Mouse (Mus musculus): Measurements from ENCODE around the gene Rela. TPM values are rescaled to one million over a fixed set of nuclear protein-coding genes. Genes with fewer than 3 reads are reported as not detected.
"Not testable (repeated sequence)": the region's sequence is repeated elsewhere in the genome, so short reads cannot be mapped to it uniquely, and the experiment has no call there.

The Rela gene
- polyA plus RNA-seq, 1 experiment from 2014 or later, result 49.2 TPM

- H3K9me3 ChIP-seq (ENCODE audit: control insufficient read depth, low read length), result no peaks in the 10 kb centered on the region
- H3K27me3 ChIP-seq (replicated peaks; ENCODE audit: control insufficient read depth, insufficient read depth, low read length), result no peaks in the 10 kb centered on the region
- no peak overlapping the region for H3K27ac ChIP-seq (replicated peaks; ENCODE audit: low read depth, low read length)
- H3K9ac ChIP-seq (ENCODE audit: low read depth, low read length), result no peak overlapping the region
- no peak for DNase-seq (ENCODE audit: low spot score)
- H3K4me2 ChIP-seq (ENCODE audit: low read depth, low read length), result no peak overlapping the region
- 0 out of 2 replicates have a peak, but pooled peaks cover 3% of the 10 kb centered on the region for H3K4me1 ChIP-seq (ENCODE audit: control insufficient read depth, insufficient read depth, low read length)
- WGBS, result 92% methylated on average over 18 of the region's 18 CpGs
- no peak for ATAC-seq (ENCODE audit: low read depth)
- H3K4me3 ChIP-seq (ENCODE audit: low read depth, low read length), result no peak overlapping the region
- peaks cover 68% of the 10 kb centered on the region for H3K36me3 ChIP-seq (ENCODE audit: control insufficient read depth, insufficient read depth, low read length)
These were observed 29.1 kb downstream of the Rela start for GRCm38 (mm10) chr19:5666386-5666785.

- Histone ChIP-seq H3K27me3 (replicated peaks; ENCODE audit: control insufficient read depth, insufficient read depth, low read length) (no peaks in the 10 kb centered on the region), H3K36me3 (ENCODE audit: control insufficient read depth, insufficient read depth, low read length) (peaks cover 87% of the 10 kb centered on the region), H3K27ac (replicated peaks; ENCODE audit: low read depth, low read length) (no peak overlapping the region), H3K9ac (ENCODE audit: low read depth, low read length) (no peak overlapping the region), H3K4me2 (ENCODE audit: low read depth, low read length) (no peak overlapping the region), H3K9me3 (ENCODE audit: control insufficient read depth, low read length) (no peaks in the 10 kb centered on the region), H3K4me1 (ENCODE audit: control insufficient read depth, insufficient read depth, low read length) (0 out of 2 replicates have a peak, but pooled peaks cover 3% of the 10 kb centered on the region), H3K4me3 (ENCODE audit: low read depth, low read length) (no peak overlapping the region)
- ATAC-seq (ENCODE audit: low read depth) (no peak), DNase-seq (ENCODE audit: low spot score) (no peak)
- WGBS, result 83% methylated on average over 4 of the region's 4 CpGs
These were observed 31.1 kb downstream of the Rela start for GRCm38 (mm10) chr19:5668372-5668771.

GRCm38 (mm10) chr19:5680432-5680831 is 43.1 kb downstream of the Rela start:
- no peak overlapping the region for H3K27ac ChIP-seq (replicated peaks; ENCODE audit: low read depth, low read length)
- no peak overlapping the region for H3K4me3 ChIP-seq (ENCODE audit: low read depth, low read length)
- H3K9ac ChIP-seq (ENCODE audit: low read depth, low read length), result no peak overlapping the region
- 85% methylated on average over 4 of the region's 4 CpGs for WGBS
- H3K4me1 ChIP-seq (ENCODE audit: control insufficient read depth, insufficient read depth, low read length), result no peaks in the 10 kb centered on the region
- no peaks in the 10 kb centered on the region for H3K27me3 ChIP-seq (replicated peaks; ENCODE audit: control insufficient read depth, insufficient read depth, low read length)
- H3K36me3 ChIP-seq (ENCODE audit: control insufficient read depth, insufficient read depth, low read length), result peaks cover 92% of the 10 kb centered on the region
- no peaks in the 10 kb centered on the region for H3K9me3 ChIP-seq (ENCODE audit: control insufficient read depth, low read length)
- no peak for ATAC-seq (ENCODE audit: low read depth)
- DNase-seq (ENCODE audit: low spot score), result no peak
- H3K4me2 ChIP-seq (ENCODE audit: low read depth, low read length), result no peak overlapping the region

- Histone ChIP-seq H3K9me3 (ENCODE audit: control insufficient read depth, low read length) (no peaks in the 10 kb centered on the region), H3K4me3 (ENCODE audit: low read depth, low read length) (no peak overlapping the region), H3K9ac (ENCODE audit: low read depth, low read length) (no peak overlapping the region), H3K27me3 (replicated peaks; ENCODE audit: control insufficient read depth, insufficient read depth, low read length) (no peaks in the 10 kb centered on the region), H3K27ac (replicated peaks; ENCODE audit: low read depth, low read length) (no peak overlapping the region), H3K4me1 (ENCODE audit: control insufficient read depth, insufficient read depth, low read length) (no peaks in the 10 kb centered on the region; the same call in 1 of the 2 replicates), H3K4me2 (ENCODE audit: low read depth, low read length) (no peak overlapping the region), H3K36me3 (ENCODE audit: control insufficient read depth, insufficient read depth, low read length) (peaks cover 73% of the 10 kb centered on the region)
- WGBS, result 80% methylated on average over 7 of the region's 12 CpGs
- ATAC-seq (ENCODE audit: low read depth), result no peak
- DNase-seq (ENCODE audit: low spot score), result no peak
These were observed 47.0 kb downstream of the Rela start for GRCm38 (mm10) chr19:5684236-5684635.

GRCm38 (mm10) chr19:5684985-5685384 is 47.7 kb downstream of the Rela start:
- no peak for ATAC-seq (ENCODE audit: low read depth)
- no peaks in the 10 kb centered on the region; the same call in 1 of the 2 replicates for H3K4me1 ChIP-seq (ENCODE audit: control insufficient read depth, insufficient read depth, low read length)
- DNase-seq (ENCODE audit: low spot score), result no peak
- H3K27ac ChIP-seq (replicated peaks; ENCODE audit: low read depth, low read length), result no peak overlapping the region
- no peak overlapping the region for H3K9ac ChIP-seq (ENCODE audit: low read depth, low read length)
- WGBS, result 93% methylated on average over 13 of the region's 13 CpGs
- no peak overlapping the region for H3K4me2 ChIP-seq (ENCODE audit: low read depth, low read length)
- no peaks in the 10 kb centered on the region for H3K27me3 ChIP-seq (replicated peaks; ENCODE audit: control insufficient read depth, insufficient read depth, low read length)
- peaks cover 65% of the 10 kb centered on the region for H3K36me3 ChIP-seq (ENCODE audit: control insufficient read depth, insufficient read depth, low read length)
- H3K9me3 ChIP-seq (ENCODE audit: control insufficient read depth, low read length), result no peaks in the 10 kb centered on the region
- no peak overlapping the region for H3K4me3 ChIP-seq (ENCODE audit: low read depth, low read length)

- no peak for DNase-seq (ENCODE audit: low spot score)
- H3K9ac ChIP-seq (ENCODE audit: low read depth, low read length), result no peak overlapping the region
These were observed 48.1 kb downstream of the Rela start for GRCm38 (mm10) chr19:5685431-5685830.

GRCm38 (mm10) chr19:5685861-5686260 is 48.6 kb downstream of the Rela start:
- Histone ChIP-seq H3K9me3 (ENCODE audit: control insufficient read depth, low read length) (no peaks in the 10 kb centered on the region), H3K27ac (replicated peaks; ENCODE audit: low read depth, low read length) (no peak overlapping the region), H3K36me3 (ENCODE audit: control insufficient read depth, insufficient read depth, low read length) (peaks cover 60% of the 10 kb centered on the region), H3K27me3 (replicated peaks; ENCODE audit: control insufficient read depth, insufficient read depth, low read length) (no peaks in the 10 kb centered on the region), H3K4me2 (ENCODE audit: low read depth, low read length) (no peak overlapping the region), H3K9ac (ENCODE audit: low read depth, low read length) (no peak overlapping the region), H3K4me3 (ENCODE audit: low read depth, low read length) (no peak overlapping the region), H3K4me1 (ENCODE audit: control insufficient read depth, insufficient read depth, low read length) (peaks cover 7% of the 10 kb centered on the region)
- DNase-seq (ENCODE audit: low spot score) (no peak), ATAC-seq (ENCODE audit: low read depth) (no peak)
- WGBS, result 91% methylated on average over 11 of the region's 11 CpGs

More at GRCm38 (mm10) chr19:5685431-5685830, 48.1 kb downstream of the Rela start:
- Histone ChIP-seq H3K27me3 (replicated peaks; ENCODE audit: control insufficient read depth, insufficient read depth, low read length) (no peaks in the 10 kb centered on the region), H3K36me3 (ENCODE audit: control insufficient read depth, insufficient read depth, low read length) (peaks cover 61% of the 10 kb centered on the region), H3K27ac (replicated peaks; ENCODE audit: low read depth, low read length) (no peak overlapping the region), H3K4me1 (ENCODE audit: control insufficient read depth, insufficient read depth, low read length) (peaks cover 3% of the 10 kb centered on the region), H3K4me2 (ENCODE audit: low read depth, low read length) (no peak overlapping the region), H3K9me3 (ENCODE audit: control insufficient read depth, low read length) (no peaks in the 10 kb centered on the region), H3K4me3 (ENCODE audit: low read depth, low read length) (no peak overlapping the region)
- WGBS, result 95% methylated on average over 16 of the region's 19 CpGs
- ATAC-seq (ENCODE audit: low read depth), result no peak

- no peak overlapping the region for H3K9ac ChIP-seq (ENCODE audit: low read depth, low read length)
These were observed 49.2 kb downstream of the Rela start for GRCm38 (mm10) chr19:5686437-5686836.

GRCm38 (mm10) chr19:5686954-5687353 is 49.7 kb downstream of the Rela start:
- Histone ChIP-seq H3K9ac (ENCODE audit: low read depth, low read length) (peak overlapping the region; percentile 83; the same call in 1 of the 2 replicates), H3K4me2 (ENCODE audit: low read depth, low read length) (peak overlapping the region; percentile 96; the same call in 1 of the 2 replicates), H3K36me3 (ENCODE audit: control insufficient read depth, insufficient read depth, low read length) (peaks cover 57% of the 10 kb centered on the region), H3K4me3 (ENCODE audit: low read depth, low read length) (peak overlapping the region; percentile 88; the same call in 1 of the 2 replicates), H3K4me1 (ENCODE audit: control insufficient read depth, insufficient read depth, low read length) (peaks cover 18% of the 10 kb centered on the region)
- 95% methylated on average over 11 of the region's 12 CpGs for WGBS
- not testable (repeated sequence) for ATAC-seq (ENCODE audit: low read depth); H3K27me3 ChIP-seq (replicated peaks; ENCODE audit: control insufficient read depth, insufficient read depth, low read length); H3K27ac ChIP-seq (replicated peaks; ENCODE audit: low read depth, low read length); DNase-seq (ENCODE audit: low spot score); H3K9me3 ChIP-seq (ENCODE audit: control insufficient read depth, low read length)

More at GRCm38 (mm10) chr19:5686437-5686836, 49.2 kb downstream of the Rela start:
- H3K27me3 ChIP-seq (replicated peaks; ENCODE audit: control insufficient read depth, insufficient read depth, low read length), result no peaks in the 10 kb centered on the region
- ATAC-seq (ENCODE audit: low read depth) (no peak), DNase-seq (ENCODE audit: low spot score) (no peak)
- H3K4me2 ChIP-seq (ENCODE audit: low read depth, low read length), result no peak overlapping the region
- H3K9me3 ChIP-seq (ENCODE audit: control insufficient read depth, low read length), result no peaks in the 10 kb centered on the region
- 89% methylated on average over 13 of the region's 13 CpGs for WGBS
- H3K27ac ChIP-seq (replicated peaks; ENCODE audit: low read depth, low read length), result no peak overlapping the region
- no peak overlapping the region for H3K4me3 ChIP-seq (ENCODE audit: low read depth, low read length)
- peaks cover 60% of the 10 kb centered on the region for H3K36me3 ChIP-seq (ENCODE audit: control insufficient read depth, insufficient read depth, low read length)
- H3K4me1 ChIP-seq (ENCODE audit: control insufficient read depth, insufficient read depth, low read length), result peaks cover 13% of the 10 kb centered on the region
